Mouse (Mus musculus) C2C12 (cell line): ENCODE measurements around the gene Kif2c.

ENCODE experiments used
- CTCF ChIP-seq: IDR thresholded peaks from one replicate; pipeline ENCODE4 v1.5.1; 2011; ENCODE audit not compliant: control insufficient read depth, insufficient read depth, insufficient read length
- USF1 ChIP-seq: IDR thresholded peaks from one replicate; pipeline ENCODE4 v1.6.1; 2011; ENCODE audit warnings: low read depth, mild to moderate bottlenecking, control low read depth, moderate library complexity

- TF ChIP-seq CTCF (no peak), USF1 (no peak)
Observed at GRCm38 (mm10) chr4:117155020-117155791, 27.2 kb downstream of the Kif2c start.
